Mouse (Mus musculus) brain, adult 10 weeks (tissue): ENCODE measurements around the gene Dscam. TPM values are rescaled to one million over a fixed set of nuclear protein-coding genes. Genes with fewer than 3 reads are reported as not detected.

Source experiments
- polyA plus RNA-seq: library from polyadenylated mRNA; stranded (reverse); fragments of 350-450 nt; fragmentation: Illumina TruSeq; extraction: RNeasy Lipid Tissue Mini Kit (QIAGEN cat#74804); gene quantifications from one replicate; pipeline ENCODE4 v1.2.3, GENCODE M21; 2015; ENCODE audit warnings: low read depth, low replicate concordance

Gene Dscam
- polyA plus RNA-seq = 24.4 TPM

DNA sequence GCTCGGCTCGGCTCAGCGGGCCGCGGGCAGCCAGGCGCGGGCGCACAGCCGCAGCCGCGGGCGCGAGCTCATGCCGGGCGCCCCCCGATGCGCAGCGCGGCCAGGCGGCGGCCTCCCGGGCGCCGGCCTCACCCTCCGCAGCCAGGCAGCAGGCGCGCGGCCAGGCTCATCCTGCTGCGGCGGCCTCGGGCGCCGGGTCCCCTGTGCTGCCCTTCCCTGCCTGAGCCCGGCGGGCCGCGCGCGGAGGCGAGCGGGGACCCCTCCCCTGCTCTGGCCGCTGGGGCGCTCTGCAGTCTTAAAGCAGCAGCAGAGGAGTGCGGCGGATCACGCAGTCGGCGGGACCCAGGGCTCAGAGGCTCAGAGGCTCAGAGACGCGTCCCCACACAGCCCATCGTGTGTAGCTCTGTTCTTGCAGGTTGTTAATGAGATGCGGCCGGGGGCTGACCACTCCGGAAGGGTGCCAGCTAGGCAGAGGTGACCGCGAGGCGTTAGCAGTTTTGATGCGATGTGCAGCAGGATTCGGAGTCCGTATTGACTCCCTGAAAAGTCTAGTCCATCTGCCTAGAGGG lies at the start of gene Dscam:
Dscam (minus strand) TSS at position 240 of the 569 bp plus-strand sequence.

Other genes starting within 250 kb of the Dscam start
- 2.5 TPM for gene Bace2, start 186.0 kb upstream of the Dscam start, polyA plus RNA-seq